Mouse (Mus musculus) cerebellum, adult 2 months (tissue): Measurements from ENCODE around the gene Fgd2.

Experiments
- CTCF ChIP-seq: fragments of 200-500 bp; IDR thresholded peaks from 2 replicates; pipeline ENCODE4 v1.5.1; 2011; ENCODE audit warnings: low read depth, mild to moderate bottlenecking, control low read depth, low read length, moderate library complexity, borderline replicate concordance; ENCODE audit not compliant: insufficient read depth
- POLR2A ChIP-seq: fragments of 200-500 bp; IDR thresholded peaks from 2 replicates; pipeline ENCODE4 v1.6.1; 2011; ENCODE audit warnings: low read length, control low read depth, borderline replicate concordance; ENCODE audit not compliant: insufficient read depth

DNA sequence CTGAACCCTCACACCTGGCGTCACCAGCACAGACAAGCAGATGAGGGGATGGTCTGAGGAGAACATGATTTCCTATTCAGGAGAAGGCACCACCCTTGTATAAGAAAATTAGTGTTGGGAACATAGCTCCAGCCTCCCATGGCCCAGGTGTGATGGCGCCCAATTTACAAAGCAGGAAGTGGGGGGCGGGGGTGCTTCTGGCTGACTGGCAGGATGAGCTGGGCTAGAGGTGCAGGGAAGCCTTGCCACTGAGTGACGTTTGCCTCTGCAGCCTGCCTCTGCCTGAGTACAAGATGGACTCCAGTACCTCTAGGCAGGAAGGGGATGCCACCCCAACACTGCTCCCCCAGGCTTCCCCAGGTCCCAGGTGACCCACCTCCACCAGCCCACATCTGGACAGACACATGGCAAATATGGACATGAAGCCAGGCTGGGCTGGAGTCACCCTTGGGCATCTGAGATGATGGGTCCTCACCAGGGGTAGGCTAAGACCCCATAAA lies 28.5 kb upstream of the Fgd2 start:
- TF ChIP-seq CTCF: no peak
- no peak for TF ChIP-seq POLR2A
